Mouse (Mus musculus) liver, embryonic 14.5 days (tissue): ENCODE results near the gene Slco4a1.

ENCODE experiments used
- CTCF ChIP-seq: IDR thresholded peaks from 2 replicates; pipeline ENCODE4 v1.5.1; 2016; ENCODE audit warnings: antibody characterized with exemption, low read depth, control low read depth
- EP300 ChIP-seq: IDR thresholded peaks from 2 replicates; pipeline ENCODE4 v1.6.1; 2016; ENCODE audit warnings: antibody characterized with exemption, low read depth

GRCm38 (mm10) chr2:180485306-180485705 is 29.3 kb downstream of the Slco4a1 start:
- TF ChIP-seq CTCF (no peak), EP300 (no peak)
